Mouse (Mus musculus) midbrain, embryonic 16.5 days (tissue): ENCODE data around the gene St6galnac3. TPM values are rescaled to one million over a fixed set of nuclear protein-coding genes. Genes with fewer than 3 reads are reported as not detected.

Source experiments
- ATAC-seq: fragments of 200-750 bp; cut with Nextera tagmentation; 2 replicates; pipeline ENCODE4 v1.8.0; 2017; ENCODE audit warnings: moderate TSS enrichment
- H3K27ac ChIP-seq: fragments of 300-500 bp; sonication (generic); 2 replicates; pipeline ENCODE4 v1.5.1; 2014; ENCODE audit warnings: mild to moderate bottlenecking, low read length, mixed read lengths
- H3K27me3 ChIP-seq: fragments of 300-500 bp; sonication (generic); 2 replicates; pipeline ENCODE4 v1.6.1; 2014; ENCODE audit warnings: low read depth, low read length, mixed read lengths; ENCODE audit not compliant: control insufficient read depth, insufficient read depth
- H3K36me3 ChIP-seq: fragments of 300-500 bp; sonication (generic); 2 replicates; pipeline ENCODE4 v1.6.1; 2014; ENCODE audit warnings: mild to moderate bottlenecking, low read length, moderate library complexity, mixed read lengths; ENCODE audit not compliant: control insufficient read depth, insufficient read depth
- H3K4me1 ChIP-seq: fragments of 300-500 bp; sonication (generic); 2 replicates; pipeline ENCODE4 v1.6.1; 2014; ENCODE audit warnings: mild to moderate bottlenecking, low read length, mixed read lengths; ENCODE audit not compliant: control insufficient read depth, insufficient read depth
- H3K4me2 ChIP-seq: fragments of 300-500 bp; sonication (generic); 2 replicates; pipeline ENCODE4 v1.6.1; 2014; ENCODE audit warnings: mild to moderate bottlenecking, low read length, mixed read lengths
- H3K4me3 ChIP-seq: fragments of 300-500 bp; sonication (generic); 2 replicates; pipeline ENCODE4 v1.5.1; 2014; ENCODE audit warnings: low read depth, mild to moderate bottlenecking, low read length, moderate library complexity, mixed read lengths
- H3K9ac ChIP-seq: fragments of 300-500 bp; sonication (generic); 2 replicates; pipeline ENCODE4 v1.6.1; 2014; ENCODE audit warnings: low read depth, low read length, mixed read lengths
- H3K9me3 ChIP-seq: fragments of 300-500 bp; sonication (generic); replicated peaks from 2 replicates; pipeline ENCODE4 v1.6.1; 2014; ENCODE audit warnings: mild to moderate bottlenecking, low read length, mixed read lengths; ENCODE audit not compliant: control insufficient read depth, poor library complexity, severe bottlenecking
- WGBS: fragments of 180-500 bp; shearing (Covaris S2); extraction: QIAGEN DNeasy Blood & Tissue Kit; methylation state at CpG from one replicate; pipeline ENCODE4 v1.1.7; 2014; 5-methylcytosine and 5-hydroxymethylcytosine counted together
- polyA plus RNA-seq: library from polyadenylated mRNA; unstranded; fragments of >200 nt; fragmentation: Nextera tagmentation; extraction: Ambion mirVana; gene quantifications from 2 replicates; pipeline ENCODE4 v1.2.1, GENCODE M21; 2015

Gene St6galnac3
- polyA plus RNA-seq, 1 experiment from 2014 or later, result 19.1 TPM

DNA sequence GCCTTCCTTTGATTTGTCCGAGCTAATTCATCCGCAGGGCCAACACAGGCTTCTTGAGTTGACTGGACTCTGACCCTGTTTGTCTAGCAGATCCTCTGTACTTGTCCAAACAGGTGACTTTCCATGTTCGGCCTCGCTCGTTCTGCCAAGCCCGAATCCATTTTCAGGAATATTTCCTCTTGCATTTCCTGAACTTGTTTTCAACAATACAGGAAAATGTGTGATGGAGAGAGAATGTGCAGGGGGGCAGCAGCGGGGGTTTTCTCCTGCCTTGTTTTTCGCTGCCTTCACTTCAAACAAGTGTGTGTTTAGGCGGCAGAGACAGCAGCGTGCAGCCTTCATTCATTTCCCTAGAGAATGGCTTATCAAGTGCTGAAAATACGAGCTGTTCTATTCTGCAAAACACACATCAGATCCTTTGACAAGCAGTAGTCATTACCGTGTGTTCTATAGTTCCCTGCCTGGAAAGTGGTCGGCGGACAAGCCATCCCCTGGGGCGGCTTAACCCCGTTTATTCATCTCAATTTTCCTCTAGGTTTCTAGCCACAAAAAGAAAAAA, 448.1 kb downstream of the St6galnac3 start:
- peak overlapping the region; percentile 64 for H3K27ac ChIP-seq
- H3K4me3 ChIP-seq, result no peak overlapping the region
- peak overlapping the region; percentile 32 for H3K4me2 ChIP-seq
- H3K4me1 ChIP-seq, result peaks cover 23% of the 10 kb centered on the region
- ATAC-seq, result peak; percentile 81
- whole genome bisulfite sequencing, result 12% methylated on average over 16 of the region's 16 CpGs
- no peaks in the 10 kb centered on the region for H3K27me3 ChIP-seq
- H3K9ac ChIP-seq, result no peak overlapping the region
- H3K9me3 ChIP-seq, result 0 out of 2 replicates have a peak, but pooled peaks cover 6% of the 10 kb centered on the region
- H3K36me3 ChIP-seq, result no peaks in the 10 kb centered on the region

DNA sequence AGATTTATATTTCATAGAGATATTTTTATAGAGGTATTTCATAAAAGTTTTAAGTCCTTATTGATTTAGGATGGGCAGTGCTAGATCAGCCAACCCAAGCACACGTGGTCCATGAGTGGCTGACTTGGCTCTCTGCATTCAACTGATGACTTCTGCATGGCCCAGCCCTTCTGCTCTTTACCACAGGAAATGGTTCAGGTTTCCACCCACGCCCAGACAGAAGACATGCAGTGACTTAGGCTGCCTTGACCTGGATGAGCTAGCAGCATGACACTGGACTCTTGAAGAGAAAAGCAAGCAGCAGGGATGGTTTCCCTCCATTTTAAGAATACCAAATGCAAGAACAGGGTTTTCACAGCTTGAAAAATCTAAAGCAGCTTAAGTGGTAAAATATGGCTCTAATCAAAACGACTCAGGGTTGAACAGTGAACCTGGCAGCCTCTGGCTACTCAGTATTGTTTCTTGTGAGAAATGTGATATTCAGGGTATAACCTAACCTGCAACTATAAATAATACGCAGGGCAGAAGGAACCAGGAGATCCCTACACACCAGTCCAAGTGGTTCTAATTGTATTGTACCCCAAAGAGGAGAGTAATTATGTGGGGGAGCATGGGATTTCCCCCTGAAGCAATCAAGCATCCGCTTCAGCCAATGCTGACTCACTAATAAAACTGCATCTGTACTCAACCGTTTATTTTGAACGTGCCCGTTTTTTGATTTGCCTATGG, 448.7 kb downstream of the St6galnac3 start:
- Histone ChIP-seq H3K9ac (no peak overlapping the region), H3K4me3 (no peak overlapping the region), H3K27ac (peak overlapping the region; percentile 64), H3K4me1 (peaks cover 19% of the 10 kb centered on the region), H3K9me3 (0 out of 2 replicates have a peak, but pooled peaks cover 6% of the 10 kb centered on the region), H3K4me2 (peak overlapping the region; percentile 32), H3K36me3 (no peaks in the 10 kb centered on the region), H3K27me3 (no peaks in the 10 kb centered on the region)
- WGBS, result 46% methylated on average over 8 of the region's 8 CpGs
- no peak for ATAC-seq

DNA sequence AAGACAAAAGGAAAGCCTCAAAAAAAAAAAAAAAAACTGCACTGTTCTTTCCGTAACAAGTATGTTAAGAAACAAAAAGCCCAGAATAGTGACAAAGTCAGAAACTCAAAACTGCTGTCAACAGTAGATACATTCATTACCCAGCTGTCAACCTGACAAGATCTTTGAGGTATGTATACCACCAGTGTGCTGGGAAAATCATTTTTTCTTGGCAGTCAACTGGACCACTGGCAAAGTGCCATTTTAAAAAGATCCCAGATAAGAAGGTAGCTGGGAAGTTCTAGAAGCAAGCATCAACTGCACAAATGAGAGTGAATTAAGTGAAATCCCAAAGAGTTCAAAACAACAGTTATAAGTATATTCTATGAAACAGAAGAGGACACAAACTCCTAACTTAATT, 452.7 kb downstream of the St6galnac3 start:
- ATAC-seq, result no peak
- 80% methylated on average over 1 of the region's 1 CpGs for WGBS

DNA sequence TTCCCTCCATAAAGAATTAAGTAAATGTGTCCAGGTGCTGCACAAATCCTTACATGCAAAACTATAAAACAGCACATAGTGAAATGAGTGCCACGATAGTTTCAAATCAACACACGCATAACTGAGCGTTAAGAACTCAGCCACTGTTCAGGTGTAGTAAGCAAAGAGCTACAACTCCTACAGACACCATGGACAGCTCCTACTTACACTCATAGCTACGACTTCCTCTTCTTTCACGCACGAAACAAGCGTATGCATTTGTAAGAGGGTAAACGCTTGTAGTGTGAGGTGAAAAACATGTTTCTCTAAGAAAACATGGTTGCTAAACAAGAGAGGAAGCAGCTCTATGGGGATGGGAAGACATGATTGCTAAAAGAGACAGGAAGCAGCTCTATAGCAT, 457.6 kb downstream of the St6galnac3 start:
- 74% methylated on average over 8 of the region's 8 CpGs for WGBS
- no peak for ATAC-seq
- Histone ChIP-seq H3K9me3 (no peaks in the 10 kb centered on the region), H3K4me1 (peaks cover 3% of the 10 kb centered on the region; the same call in 1 of the 2 replicates), H3K36me3 (no peaks in the 10 kb centered on the region), H3K9ac (no peak overlapping the region), H3K4me2 (no peak overlapping the region), H3K27me3 (no peaks in the 10 kb centered on the region), H3K27ac (no peak overlapping the region), H3K4me3 (no peak overlapping the region)

More for the DNA sequence above, 452.7 kb downstream of the St6galnac3 start:
- no peak overlapping the region for H3K4me3 ChIP-seq
- H3K4me1 ChIP-seq, result peaks cover 14% of the 10 kb centered on the region
- H3K9ac ChIP-seq, result no peak overlapping the region
- no peaks in the 10 kb centered on the region for H3K27me3 ChIP-seq
- no peak overlapping the region for H3K4me2 ChIP-seq
- no peaks in the 10 kb centered on the region for H3K36me3 ChIP-seq
- no peak overlapping the region for H3K27ac ChIP-seq
- H3K9me3 ChIP-seq, result 0 out of 2 replicates have a peak, but pooled peaks cover 6% of the 10 kb centered on the region

DNA sequence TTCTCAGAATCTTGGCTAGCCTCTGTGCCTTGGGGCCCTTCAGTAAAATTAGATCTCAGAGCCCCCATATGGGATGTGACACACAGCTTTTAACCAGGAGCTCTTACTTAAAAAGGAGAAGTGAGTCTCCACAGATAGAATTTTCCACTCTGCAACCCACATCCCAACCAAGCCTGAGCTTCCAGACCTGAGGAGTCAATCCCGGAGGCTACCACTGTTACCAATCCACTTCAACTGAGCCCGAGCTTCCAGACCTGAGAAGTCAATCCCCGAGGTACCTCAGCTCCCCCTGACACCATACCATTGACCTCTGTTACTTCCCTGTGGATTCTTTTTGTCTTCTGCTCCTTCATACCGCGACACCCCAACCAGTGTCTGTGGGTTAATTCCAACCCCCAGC, 463.0 kb downstream of the St6galnac3 start:
- Histone ChIP-seq H3K36me3 (no peaks in the 10 kb centered on the region), H3K4me2 (no peak overlapping the region), H3K4me1 (peaks cover 16% of the 10 kb centered on the region), H3K4me3 (no peak overlapping the region), H3K9me3 (no peaks in the 10 kb centered on the region), H3K27ac (no peak overlapping the region), H3K27me3 (no peaks in the 10 kb centered on the region), H3K9ac (no peak overlapping the region)
- WGBS, result 78% methylated on average over 5 of the region's 5 CpGs
- no peak for ATAC-seq

DNA sequence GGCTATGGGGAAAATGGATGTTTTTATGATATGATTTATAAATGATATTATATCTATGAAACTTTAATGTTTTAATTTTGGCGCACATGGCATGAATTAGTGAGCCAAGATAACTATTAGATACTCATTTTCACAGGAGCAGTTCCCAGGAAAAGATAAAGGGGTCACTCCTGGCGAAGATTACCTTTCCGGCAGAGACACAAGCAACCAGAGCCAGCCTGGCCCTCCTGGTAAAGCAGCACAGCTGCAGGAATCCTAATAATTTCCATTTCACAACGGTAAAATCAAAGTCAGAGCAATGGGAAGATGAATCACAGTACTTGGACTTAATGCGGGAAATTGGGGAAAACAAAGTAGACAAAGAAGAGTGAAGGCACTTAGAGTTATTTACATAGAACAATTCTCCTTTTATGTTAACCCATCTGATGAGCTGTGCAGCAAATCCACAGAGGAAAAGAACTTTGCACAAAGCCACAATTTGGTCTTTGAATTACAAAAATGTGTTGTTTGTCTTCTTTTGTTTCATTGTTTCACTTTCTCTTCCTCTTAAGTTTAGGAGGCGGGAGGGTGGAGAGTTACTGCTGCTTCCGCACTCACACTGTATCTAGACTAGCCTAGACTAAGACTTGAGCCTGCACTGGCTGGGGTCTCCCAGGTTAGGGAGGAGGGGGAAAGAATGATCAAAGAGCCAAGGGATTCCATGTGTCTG, 464.6 kb downstream of the St6galnac3 start:
- no peak overlapping the region for H3K27ac ChIP-seq
- WGBS, result 59% methylated on average over 7 of the region's 7 CpGs
- no peak overlapping the region for H3K4me3 ChIP-seq
- peaks cover 12% of the 10 kb centered on the region for H3K4me1 ChIP-seq
- H3K4me2 ChIP-seq, result no peak overlapping the region
- no peaks in the 10 kb centered on the region for H3K36me3 ChIP-seq
- H3K27me3 ChIP-seq, result no peaks in the 10 kb centered on the region
- H3K9me3 ChIP-seq, result no peaks in the 10 kb centered on the region
- ATAC-seq, result no peak
- no peak overlapping the region for H3K9ac ChIP-seq

DNA sequence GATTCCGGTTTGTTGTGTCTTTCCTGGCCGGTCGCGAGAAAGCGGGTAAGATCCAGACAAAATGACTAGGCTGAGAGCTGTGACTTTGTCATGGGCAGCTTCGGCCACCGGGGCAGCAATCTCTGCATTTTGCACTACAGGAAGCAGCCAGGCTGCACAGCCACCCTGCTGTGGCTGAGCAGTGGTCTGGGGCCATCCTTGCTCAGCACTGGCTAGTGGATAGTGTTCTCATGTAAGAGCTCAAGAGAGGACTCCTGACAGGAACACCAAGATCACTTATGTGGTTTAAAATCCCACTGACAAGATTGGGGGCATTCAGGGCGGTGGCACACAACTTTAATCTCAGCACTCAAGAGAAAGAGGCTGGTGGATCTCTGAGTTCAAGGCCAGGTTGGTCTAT, 469.1 kb downstream of the St6galnac3 start:
- 84% methylated on average over 8 of the region's 8 CpGs for WGBS
- Histone ChIP-seq H3K9ac (no peak overlapping the region), H3K27ac (no peak overlapping the region), H3K4me3 (no peak overlapping the region), H3K9me3 (no peaks in the 10 kb centered on the region), H3K4me2 (no peak overlapping the region), H3K4me1 (peaks cover 7% of the 10 kb centered on the region; the same call in 1 of the 2 replicates), H3K36me3 (no peaks in the 10 kb centered on the region), H3K27me3 (no peaks in the 10 kb centered on the region)
- ATAC-seq, result no peak

DNA sequence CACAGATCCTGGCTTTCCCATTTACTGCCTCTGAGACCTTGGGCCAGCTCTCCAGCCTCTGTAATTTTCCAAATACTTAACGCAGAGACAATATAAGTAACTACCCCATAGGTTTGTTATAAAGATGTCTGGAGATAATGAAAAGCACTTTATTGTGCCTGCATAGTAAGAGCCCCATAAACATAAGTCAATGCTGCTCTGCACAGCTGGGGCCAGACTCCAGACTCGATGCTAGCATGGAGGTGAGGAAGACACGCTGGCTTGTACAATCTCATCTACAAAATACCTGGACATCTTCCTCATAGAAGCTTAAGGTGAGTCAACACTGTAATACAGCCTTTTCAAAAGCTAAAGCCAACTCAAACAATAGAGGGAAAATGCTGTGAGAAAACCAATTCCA, 473.3 kb downstream of the St6galnac3 start:
- WGBS, result 89% methylated on average over 3 of the region's 3 CpGs
- Histone ChIP-seq H3K9me3 (no peaks in the 10 kb centered on the region), H3K36me3 (no peaks in the 10 kb centered on the region), H3K4me3 (no peak overlapping the region), H3K4me1 (no peaks in the 10 kb centered on the region), H3K4me2 (no peak overlapping the region), H3K27ac (no peak overlapping the region), H3K27me3 (no peaks in the 10 kb centered on the region), H3K9ac (no peak overlapping the region)
- ATAC-seq, result no peak
